Mouse (Mus musculus) lung, postnatal 0 days (tissue): ENCODE measurements around the gene Ephb2.

Experiments
- CTCF ChIP-seq: IDR thresholded peaks from 2 replicates; pipeline ENCODE4 v1.5.1; 2016; ENCODE audit warnings: antibody characterized with exemption, mild to moderate bottlenecking
- EP300 ChIP-seq: IDR thresholded peaks from 2 replicates; pipeline ENCODE4 v1.6.1; 2016; ENCODE audit warnings: antibody characterized with exemption, mild to moderate bottlenecking, control low read depth

GRCm38 (mm10) chr4:136731761-136732160 is 104.0 kb downstream of the Ephb2 start:
- TF ChIP-seq CTCF (no peak), EP300 (no peak)
